Mouse (Mus musculus) midbrain, embryonic 15.5 days (tissue): Measurements from ENCODE around the gene Cnot10. TPM values are rescaled to one million over a fixed set of nuclear protein-coding genes. Genes with fewer than 3 reads are reported as not detected.

Experiments used
- ATAC-seq: fragments of 200-750 bp; cut with Nextera tagmentation; replicated peaks from 2 replicates; pipeline ENCODE4 v1.8.0; 2017; ENCODE audit warnings: moderate TSS enrichment
- H3K27ac ChIP-seq: fragments of 300-500 bp; sonication (generic); 2 replicates; pipeline ENCODE4 v1.5.1; 2015; ENCODE audit warnings: mild to moderate bottlenecking, inconsistent platforms
- H3K27me3 ChIP-seq: fragments of 300-500 bp; sonication (generic); replicated peaks from 2 replicates; pipeline ENCODE4 v1.6.1; 2015; ENCODE audit warnings: inconsistent platforms
- H3K36me3 ChIP-seq: fragments of 300-500 bp; sonication (generic); replicated peaks from 2 replicates; pipeline ENCODE4 v1.6.1; 2015; ENCODE audit warnings: inconsistent platforms
- H3K4me1 ChIP-seq: fragments of 300-500 bp; sonication (generic); 2 replicates; pipeline ENCODE4 v1.6.1; 2015; ENCODE audit warnings: inconsistent platforms
- H3K4me2 ChIP-seq: fragments of 300-500 bp; sonication (generic); 2 replicates; pipeline ENCODE4 v1.6.1; 2015; ENCODE audit warnings: inconsistent platforms, mild to moderate bottlenecking, moderate library complexity
- H3K4me3 ChIP-seq: fragments of 300-500 bp; sonication (generic); 2 replicates; pipeline ENCODE4 v1.5.1; 2015; ENCODE audit warnings: mild to moderate bottlenecking, inconsistent platforms
- H3K9ac ChIP-seq: fragments of 300-500 bp; sonication (generic); 2 replicates; pipeline ENCODE4 v1.6.1; 2015; ENCODE audit warnings: mild to moderate bottlenecking, inconsistent platforms
- H3K9me3 ChIP-seq: fragments of 300-500 bp; sonication (generic); 2 replicates; pipeline ENCODE4 v1.6.1; 2016; ENCODE audit warnings: inconsistent platforms
- WGBS: fragments of 180-500 bp; shearing (Covaris S2); methylation state at CpG from one replicate; pipeline ENCODE4 v1.1.7; 2015; ENCODE audit warnings: mixed read lengths; 5-methylcytosine and 5-hydroxymethylcytosine counted together
- polyA plus RNA-seq: library from polyadenylated mRNA; unstranded; fragments of >200 nt; fragmentation: Nextera tagmentation; extraction: Ambion mirVana; gene quantifications from 2 replicates; pipeline ENCODE4 v1.2.1, GENCODE M21; 2015

The Cnot10 gene
- polyA plus RNA-seq, 1 experiment from 2014 or later: 61.0 TPM

DNA sequence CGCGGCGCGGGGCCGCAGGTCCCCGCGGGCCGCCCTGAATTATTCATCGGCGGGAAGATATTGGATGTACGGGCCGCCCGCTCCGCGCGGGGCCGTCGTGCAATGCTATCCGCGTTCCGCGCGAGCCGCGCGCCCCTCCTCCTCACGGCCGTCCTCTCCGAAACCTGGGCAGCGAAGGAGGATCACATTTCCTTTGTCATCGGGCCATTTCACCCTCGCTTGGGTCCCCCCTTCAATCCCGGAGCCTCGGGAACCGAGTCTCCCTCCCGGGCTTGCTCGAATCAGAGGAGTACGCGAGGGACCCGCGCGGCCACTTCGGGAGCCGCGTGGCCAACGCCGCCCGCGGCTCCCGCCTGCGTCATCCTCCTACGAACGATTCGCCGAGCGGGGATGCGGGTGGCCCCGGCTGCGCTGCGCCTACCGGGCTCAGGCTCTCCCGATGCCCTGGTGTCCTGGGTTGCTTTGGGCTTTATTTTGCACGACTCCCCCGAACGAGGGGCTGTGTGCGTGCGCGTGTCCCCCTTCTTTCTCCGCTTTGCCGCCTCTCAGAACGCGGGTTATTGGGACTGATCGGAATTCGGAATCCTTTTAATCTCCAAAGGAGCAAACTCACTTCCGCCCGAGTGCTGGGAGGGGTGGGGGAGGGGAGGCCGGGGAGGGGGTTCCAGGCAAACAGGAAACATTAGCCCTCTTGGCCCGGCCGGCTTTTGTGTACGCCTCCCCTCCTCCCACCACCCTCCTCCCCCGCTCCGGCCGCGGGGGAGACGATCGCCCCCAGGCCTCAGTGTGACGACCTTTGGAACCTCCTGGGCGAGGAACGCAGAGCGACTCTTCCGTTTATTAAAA, 76.0 kb downstream of the Cnot10 start, which contains the start of gene Trim71:
Gene Trim71, minus strand, starts transcription at position 609 of the 846 bp plus-strand sequence.
- Histone ChIP-seq H3K36me3 (no peaks in the 10 kb centered on the region), H3K27me3 (peaks cover 53% of the 10 kb centered on the region), H3K4me3 (peak within 1 kb of the TSS; percentile 67), H3K4me1 (peaks cover 37% of the 10 kb centered on the region), H3K4me2 (peak within 1 kb of the TSS; percentile 89), H3K27ac (peak within 1 kb of the TSS; percentile 29; the same call in 1 of the 2 replicates), H3K9me3 (no peaks in the 10 kb centered on the region), H3K9ac (peak within 1 kb of the TSS; percentile 51)
- ATAC-seq: peak; percentile 64
- WGBS: under 1% methylated on average over 80 of the region's 91 CpGs

DNA sequence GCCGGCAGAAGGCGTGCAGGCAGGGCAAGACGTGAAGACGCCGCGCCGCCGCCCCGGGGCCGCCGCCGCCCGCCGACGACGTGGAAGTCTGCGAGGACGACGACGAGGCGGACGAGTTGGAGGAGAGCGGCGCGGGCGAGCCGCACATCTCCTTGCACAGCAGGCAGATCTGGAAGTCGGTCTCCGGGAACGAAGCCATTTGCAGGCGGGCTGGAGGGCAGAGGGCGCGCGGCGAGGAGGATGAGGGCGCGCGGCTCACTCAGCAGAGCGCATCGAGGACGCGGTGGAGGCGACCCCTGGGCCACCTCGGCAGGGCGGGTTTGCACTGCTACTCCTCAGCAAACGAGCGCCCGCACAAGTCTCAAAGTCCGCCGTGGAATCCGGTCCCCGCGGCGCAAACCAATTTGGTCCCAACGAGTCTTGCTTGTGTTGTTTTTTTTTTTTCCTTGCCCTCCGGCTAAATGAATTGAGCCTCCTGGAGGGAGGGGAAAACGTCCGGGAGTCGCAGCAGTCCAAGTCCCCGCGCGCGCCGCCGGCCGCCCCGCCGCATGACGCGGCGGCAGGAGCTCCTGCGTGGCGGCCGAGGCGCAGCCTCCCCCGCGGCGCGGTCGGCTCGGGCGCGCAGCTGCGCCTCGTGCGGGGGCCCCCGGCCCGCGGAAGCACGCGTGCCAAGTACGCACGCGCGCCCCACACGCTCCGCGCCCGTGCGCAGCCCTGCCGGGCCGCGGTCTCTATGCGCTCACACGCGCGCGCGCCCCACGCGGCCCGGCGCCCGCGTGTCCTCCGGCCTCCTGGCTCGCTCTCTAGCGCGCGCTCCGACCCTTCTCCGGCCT, 76.8 kb downstream of the Cnot10 start:
- no peaks in the 10 kb centered on the region for H3K36me3 ChIP-seq
- under 1% methylated on average over 114 of the region's 122 CpGs for WGBS
- H3K4me2 ChIP-seq: peak overlapping the region; percentile 89
- H3K9me3 ChIP-seq: no peaks in the 10 kb centered on the region
- peaks cover 37% of the 10 kb centered on the region for H3K4me1 ChIP-seq
- H3K4me3 ChIP-seq: peak overlapping the region; percentile 67
- ATAC-seq: peak; percentile 78
- peak overlapping the region; percentile 51 for H3K9ac ChIP-seq
- peaks cover 60% of the 10 kb centered on the region for H3K27me3 ChIP-seq
- H3K27ac ChIP-seq: peak overlapping the region; percentile 29; the same call in 1 of the 2 replicates

DNA sequence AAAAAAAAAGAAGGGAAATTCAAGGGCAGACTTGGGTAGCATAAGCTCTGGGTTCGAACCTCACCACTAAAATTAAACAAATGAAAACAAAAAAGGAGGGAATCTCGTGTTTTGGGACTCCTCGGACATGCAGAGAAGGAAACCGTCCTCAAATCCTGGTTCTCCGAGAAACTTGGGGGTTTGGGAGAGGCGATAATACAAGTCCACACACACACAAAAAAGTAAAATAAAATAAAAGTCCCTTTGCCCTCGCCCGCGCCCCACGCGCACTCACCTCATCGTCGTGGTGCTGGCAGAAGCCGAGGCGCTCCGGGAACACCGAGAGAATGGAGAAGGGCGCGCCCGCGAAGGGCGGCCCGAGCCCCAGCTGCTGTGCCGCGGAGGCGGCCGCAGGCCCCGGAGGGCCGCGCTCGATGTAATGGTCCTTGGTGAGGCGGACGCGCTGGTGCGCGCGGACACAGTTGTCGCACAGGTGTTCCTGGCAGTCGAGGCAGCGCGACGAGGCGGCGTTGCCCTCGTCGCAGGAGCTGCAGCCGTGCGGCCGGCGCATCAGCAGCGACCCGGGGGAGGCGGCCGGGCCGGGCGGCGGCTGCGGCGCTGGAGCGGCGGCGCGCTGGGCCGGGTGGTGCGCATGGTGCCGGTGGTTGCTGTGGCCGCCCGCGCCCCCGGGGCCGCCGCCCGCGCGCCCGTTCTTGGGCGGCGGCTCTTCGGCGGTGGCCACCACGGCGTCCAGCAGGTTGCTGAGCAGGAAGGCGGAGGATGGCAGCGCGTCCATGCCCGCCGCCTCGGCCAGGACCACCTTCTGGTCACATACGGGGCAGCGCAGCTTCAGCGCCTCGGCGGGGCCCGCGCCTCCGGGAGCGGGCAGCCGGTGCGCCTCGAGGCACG, 77.7 kb downstream of the Cnot10 start:
- ATAC-seq: peak; percentile 25; the same call in 1 of the 2 replicates
- no peaks in the 10 kb centered on the region for H3K9me3 ChIP-seq
- H3K4me2 ChIP-seq: peak overlapping the region; percentile 89
- H3K9ac ChIP-seq: peak overlapping the region; percentile 51; the same call in 1 of the 2 replicates
- WGBS: under 1% methylated on average over 98 of the region's 101 CpGs
- H3K4me3 ChIP-seq: peak overlapping the region; percentile 67
- no peak overlapping the region for H3K27ac ChIP-seq
- H3K36me3 ChIP-seq: no peaks in the 10 kb centered on the region
- peaks cover 64% of the 10 kb centered on the region for H3K27me3 ChIP-seq
- H3K4me1 ChIP-seq: peaks cover 37% of the 10 kb centered on the region

DNA sequence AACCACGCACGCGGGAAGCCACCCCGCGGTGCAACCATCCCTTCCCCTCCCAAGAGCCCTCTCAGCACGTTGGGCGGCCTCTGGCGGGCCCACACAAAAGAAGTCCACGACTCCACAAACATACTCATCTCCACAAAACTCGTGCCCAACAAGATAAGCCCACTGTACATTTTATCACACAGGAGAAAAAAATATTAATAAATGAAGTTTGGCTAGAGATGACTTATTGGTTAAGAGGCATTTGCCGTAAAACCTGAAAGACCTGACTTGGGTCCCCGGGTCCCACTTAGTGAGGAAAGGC, 78.4 kb downstream of the Cnot10 start:
- H3K27me3 ChIP-seq: peaks cover 69% of the 10 kb centered on the region
- H3K4me3 ChIP-seq: peak overlapping the region; percentile 6; the same call in 1 of the 2 replicates
- H3K4me1 ChIP-seq: peaks cover 37% of the 10 kb centered on the region
- no peak overlapping the region for H3K27ac ChIP-seq
- no peak for ATAC-seq
- whole genome bisulfite sequencing: under 1% methylated on average over 12 of the region's 12 CpGs
- H3K4me2 ChIP-seq: peak overlapping the region; percentile 89
- no peak overlapping the region for H3K9ac ChIP-seq
- H3K9me3 ChIP-seq: no peaks in the 10 kb centered on the region
- H3K36me3 ChIP-seq: no peaks in the 10 kb centered on the region

DNA sequence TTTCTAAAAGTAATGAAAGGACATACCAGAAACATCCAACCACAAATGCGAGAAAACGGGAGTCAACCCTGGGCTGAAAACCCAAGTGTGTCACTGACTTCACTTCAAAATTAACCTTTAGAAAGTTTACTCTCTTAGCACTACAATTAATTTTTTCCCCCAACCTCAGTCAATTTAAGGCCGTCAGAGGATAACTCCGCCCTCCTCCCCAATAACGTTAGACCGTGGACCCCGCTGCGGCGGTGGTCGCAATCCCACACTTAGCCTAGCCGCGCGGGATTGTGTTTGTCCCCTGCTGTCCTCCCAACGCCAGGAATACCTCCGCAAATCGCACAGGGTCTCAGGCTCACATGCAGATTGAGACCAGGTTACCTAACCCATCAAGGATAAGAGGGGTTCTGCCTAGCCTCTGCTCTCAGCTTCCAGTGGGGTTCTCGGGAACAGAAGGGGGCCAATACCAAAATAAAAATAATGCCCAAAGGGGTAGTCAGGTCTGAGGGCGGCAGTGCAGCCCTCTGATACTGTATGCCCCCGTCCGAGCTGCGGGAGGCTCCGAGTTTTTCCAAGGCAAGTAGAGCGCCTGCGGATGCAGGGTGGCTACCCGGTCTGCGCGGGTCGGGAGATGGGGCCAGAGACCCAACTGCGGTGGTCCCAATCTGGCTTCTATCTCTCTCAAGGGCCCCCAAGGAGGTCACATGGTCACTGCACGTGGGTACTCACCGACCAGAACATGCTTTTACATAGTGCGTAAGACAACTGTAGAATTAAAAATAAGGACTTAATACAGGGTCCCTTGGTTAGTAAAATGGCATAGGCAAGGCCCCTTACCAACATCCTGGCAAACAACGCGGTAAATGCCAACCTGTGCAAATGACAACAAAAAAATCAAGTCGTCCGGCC, 79.0 kb downstream of the Cnot10 start:
- ATAC-seq: no peak
- Histone ChIP-seq H3K4me2 (peak overlapping the region; percentile 89), H3K4me3 (peak overlapping the region; percentile 6; the same call in 1 of the 2 replicates)

DNA sequence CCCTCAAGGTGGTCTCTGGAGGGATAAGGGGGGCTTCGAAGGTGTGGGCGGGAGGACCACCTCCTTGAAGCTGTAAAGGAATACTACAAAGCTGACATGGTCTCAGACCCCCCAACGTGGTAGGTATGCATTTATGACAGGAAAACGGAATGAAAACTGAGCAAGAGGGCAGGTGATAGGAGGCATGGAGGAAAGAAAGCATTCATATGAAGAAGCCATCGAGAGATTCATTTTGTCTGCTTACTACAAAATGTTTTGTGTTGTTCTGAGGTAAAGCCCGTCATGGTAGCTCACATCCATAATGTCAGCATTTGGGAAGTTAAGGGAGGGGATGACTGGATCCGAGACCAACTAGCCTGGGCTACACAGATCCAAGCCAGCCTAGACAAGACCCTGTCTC, 79.8 kb downstream of the Cnot10 start:
- Histone ChIP-seq H3K9me3 (no peaks in the 10 kb centered on the region), H3K9ac (no peak overlapping the region), H3K4me1 (peaks cover 37% of the 10 kb centered on the region), H3K27me3 (peaks cover 69% of the 10 kb centered on the region), H3K27ac (no peak overlapping the region), H3K4me2 (no peak overlapping the region), H3K36me3 (no peaks in the 10 kb centered on the region), H3K4me3 (no peak overlapping the region)
- 14% methylated on average over 7 of the region's 7 CpGs for WGBS
- no peak for ATAC-seq

More for the DNA sequence above, 79.0 kb downstream of the Cnot10 start:
- Histone ChIP-seq H3K36me3 (no peaks in the 10 kb centered on the region), H3K4me1 (peaks cover 37% of the 10 kb centered on the region), H3K27me3 (peaks cover 69% of the 10 kb centered on the region), H3K9ac (no peak overlapping the region), H3K9me3 (no peaks in the 10 kb centered on the region), H3K27ac (no peak overlapping the region)
- 2% methylated on average over 36 of the region's 36 CpGs for WGBS

DNA sequence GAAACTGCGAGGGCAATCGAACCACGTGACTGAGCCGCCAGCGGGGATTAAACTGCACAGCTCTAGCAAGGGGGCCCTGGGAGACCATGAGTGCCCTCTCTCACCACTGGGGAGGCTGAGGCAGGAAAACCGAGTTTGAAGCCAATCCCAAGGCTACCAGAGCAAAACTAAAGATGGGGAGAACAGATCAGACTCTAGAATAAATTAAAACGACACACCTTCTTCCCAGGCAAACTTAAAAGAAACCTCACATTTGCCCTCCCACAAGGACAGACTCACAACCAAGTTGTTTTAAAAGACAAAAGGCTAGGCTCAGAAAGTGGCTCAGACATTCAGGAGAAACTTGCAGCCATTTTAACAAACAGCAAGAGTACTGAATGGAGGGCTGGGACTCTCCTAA, 82.9 kb downstream of the Cnot10 start:
- ATAC-seq: no peak

DNA sequence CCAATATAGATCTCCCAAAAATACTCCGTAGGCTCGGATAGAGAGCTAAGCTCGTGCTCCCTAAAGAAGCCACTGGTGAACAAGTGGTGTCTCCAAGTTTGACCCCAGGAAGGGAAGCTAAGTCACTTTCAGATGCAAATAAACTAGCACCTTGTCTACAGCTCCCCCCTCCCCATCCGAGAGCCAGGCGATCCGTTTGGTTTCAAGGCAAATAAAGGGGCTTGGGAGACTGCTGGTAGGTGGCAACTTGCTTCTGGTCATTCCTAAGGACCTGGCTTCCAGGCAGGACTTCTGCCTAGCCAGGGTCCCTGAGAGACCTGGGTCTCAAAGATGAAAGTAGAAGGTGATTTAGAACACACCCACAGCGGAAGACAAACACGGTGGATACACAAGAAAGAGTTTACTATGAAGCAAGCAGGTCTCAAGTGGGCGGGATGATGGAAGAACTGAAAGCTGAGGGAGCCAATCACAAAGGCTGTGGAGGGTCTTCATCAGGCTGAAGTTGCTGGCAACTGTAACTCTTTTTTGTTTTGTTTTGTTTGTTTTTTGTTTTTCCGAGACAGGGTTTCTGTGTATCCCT, 83.6 kb downstream of the Cnot10 start:
- Histone ChIP-seq H3K27me3 (peaks cover 35% of the 10 kb centered on the region), H3K27ac (no peak overlapping the region), H3K9me3 (no peaks in the 10 kb centered on the region), H3K4me3 (no peak overlapping the region), H3K9ac (no peak overlapping the region), H3K36me3 (no peaks in the 10 kb centered on the region), H3K4me1 (peaks cover 13% of the 10 kb centered on the region; the same call in 1 of the 2 replicates), H3K4me2 (no peak overlapping the region)
- WGBS: 37% methylated on average over 10 of the region's 10 CpGs
- ATAC-seq: no peak

More for the DNA sequence above, 82.9 kb downstream of the Cnot10 start:
- peaks cover 43% of the 10 kb centered on the region for H3K27me3 ChIP-seq
- H3K9ac ChIP-seq: no peak overlapping the region
- no peaks in the 10 kb centered on the region for H3K9me3 ChIP-seq
- H3K4me1 ChIP-seq: peaks cover 18% of the 10 kb centered on the region
- no peak overlapping the region for H3K4me3 ChIP-seq
- H3K36me3 ChIP-seq: no peaks in the 10 kb centered on the region
- WGBS: 23% methylated on average over 7 of the region's 7 CpGs
- H3K4me2 ChIP-seq: no peak overlapping the region
- H3K27ac ChIP-seq: no peak overlapping the region

DNA sequence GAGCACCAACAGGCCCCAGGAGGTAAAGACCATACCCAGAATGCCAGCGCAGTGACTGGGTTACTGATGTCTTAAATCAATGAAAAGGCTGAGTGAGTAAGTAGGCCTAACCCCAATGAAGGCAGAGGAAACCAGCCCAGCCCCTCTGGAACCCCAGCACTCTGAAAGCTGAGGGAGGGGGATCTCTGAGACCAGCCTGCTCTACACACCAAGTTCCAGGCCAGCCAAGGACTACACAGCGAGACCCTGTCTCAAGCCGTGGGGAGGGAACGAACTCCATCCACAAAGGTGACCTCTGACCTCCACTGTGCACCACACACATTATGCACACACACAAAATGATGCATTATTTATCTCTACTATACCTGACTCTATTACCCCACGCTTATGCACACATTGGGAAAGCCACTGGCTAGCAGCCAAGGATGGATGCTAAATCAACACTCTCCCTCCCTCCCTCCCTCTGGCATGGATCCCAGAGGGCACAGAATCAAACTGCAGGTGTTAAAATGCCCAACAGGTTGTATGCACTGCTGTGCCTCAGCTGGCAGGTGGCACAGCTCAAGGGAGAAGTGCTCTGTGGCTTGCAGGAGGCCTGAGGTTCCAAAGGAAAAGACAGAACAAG, 85.5 kb downstream of the Cnot10 start:
- no peak overlapping the region for H3K27ac ChIP-seq
- WGBS: 46% methylated on average over 5 of the region's 5 CpGs
- no peaks in the 10 kb centered on the region for H3K36me3 ChIP-seq
- peak; percentile 42; the same call in 1 of the 2 replicates for ATAC-seq
- peaks cover 21% of the 10 kb centered on the region for H3K27me3 ChIP-seq
- no peak overlapping the region for H3K9ac ChIP-seq
- no peaks in the 10 kb centered on the region for H3K9me3 ChIP-seq
- H3K4me1 ChIP-seq: peaks cover 7% of the 10 kb centered on the region; the same call in 1 of the 2 replicates
- no peak overlapping the region for H3K4me3 ChIP-seq
- no peak overlapping the region for H3K4me2 ChIP-seq

DNA sequence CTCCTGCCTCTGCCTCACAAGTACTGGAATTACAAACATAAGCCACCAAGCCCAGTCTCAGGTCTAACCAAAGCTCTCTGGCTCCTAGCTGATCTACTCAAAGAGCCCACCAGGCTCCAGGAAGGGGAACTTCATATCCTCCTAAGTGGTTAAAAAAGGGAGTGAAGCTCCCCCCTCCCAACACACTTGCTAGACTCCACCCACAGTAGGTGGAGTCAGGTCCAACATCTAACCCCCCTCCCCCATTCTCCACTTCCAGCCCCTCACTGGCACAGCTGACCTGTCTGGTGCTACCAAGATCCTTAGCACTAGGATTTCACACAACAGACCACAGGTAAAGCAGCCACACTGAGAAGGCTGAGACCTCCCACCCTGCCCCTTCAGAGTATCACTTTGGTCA, 86.2 kb downstream of the Cnot10 start:
- H3K4me3 ChIP-seq: no peak overlapping the region
- H3K4me1 ChIP-seq: peaks cover 7% of the 10 kb centered on the region; the same call in 1 of the 2 replicates
- no peak overlapping the region for H3K4me2 ChIP-seq
- H3K9ac ChIP-seq: no peak overlapping the region
- no peaks in the 10 kb centered on the region for H3K9me3 ChIP-seq
- H3K27ac ChIP-seq: no peak overlapping the region
- no peaks in the 10 kb centered on the region for H3K36me3 ChIP-seq
- peaks cover 14% of the 10 kb centered on the region for H3K27me3 ChIP-seq
- no peak for ATAC-seq
